Mouse (Mus musculus) Patski (cell line): ENCODE measurements around the gene Alkal2. TPM values are rescaled to one million over a fixed set of nuclear protein-coding genes. Genes with fewer than 3 reads are reported as not detected.

Experiments
- ATAC-seq: fragments of 100-300 bp; one replicate; pipeline ENCODE4 v1.8.0; 2021
- CTCF ChIA-PET: fragments of 350-600 bp; sonication (Branson Sonifier 250); formaldehyde crosslinking; loops from one replicate; lab custom pipeline; 2022; ENCODE audit warnings: inconsistent platforms; lab: Charles Lee
- POLR2A ChIA-PET: fragments of 350-600 bp; sonication (Branson Sonifier 250); formaldehyde crosslinking; loops from one replicate; lab custom pipeline; 2022; ENCODE audit warnings: antibody characterized with exemption, inconsistent platforms; lab: Charles Lee
- DNase-seq: peaks from one replicate; pipeline ENCODE4 v3.0.0-alpha.2; 2011; ENCODE audit warnings: low read depth, low spot score
- H3K27me3 ChIP-seq: fragments of 371-371 bp; one replicate; pipeline ENCODE4 v1.5.1; 2021
- CTCF ChIP-seq: fragments of 100-300 bp; IDR thresholded peaks from one replicate; pipeline ENCODE4 v1.5.1; 2021
- in situ Hi-C: fragments of 300-500 bp; cut with MboI; formaldehyde crosslinking; loops from 3 replicates; pipeline ENCODE4 v1.11.1; 2018; ENCODE audit warnings: low pct_unique_long_range_greater_than_20kb, mixed read lengths
- polyA plus RNA-seq: library from polyadenylated mRNA; unstranded; gene quantifications from one replicate; pipeline ENCODE4 v1.2.3, GENCODE M21; 2021

Gene Alkal2
- polyA plus RNA-seq, 1 experiment from 2014 or later, result not detected

- in situ Hi-C loops, result loop anchor here (5.0 to 25.0 kb wide), 2 partner anchors 121 to 974 kb away; no protein-coding TSS in a partner anchor
- ChIA-PET CTCF (no interaction called here), POLR2A (no interaction called here)
- TF ChIP-seq CTCF, result no peak
- ATAC-seq (no peak), DNase-seq (no peak)
- peaks cover 44% of the 10 kb centered on the region for H3K27me3 ChIP-seq
These were observed 1.8 kb downstream of the Alkal2 start for GRCm38 (mm10) chr12:30885891-30886290.

DNA sequence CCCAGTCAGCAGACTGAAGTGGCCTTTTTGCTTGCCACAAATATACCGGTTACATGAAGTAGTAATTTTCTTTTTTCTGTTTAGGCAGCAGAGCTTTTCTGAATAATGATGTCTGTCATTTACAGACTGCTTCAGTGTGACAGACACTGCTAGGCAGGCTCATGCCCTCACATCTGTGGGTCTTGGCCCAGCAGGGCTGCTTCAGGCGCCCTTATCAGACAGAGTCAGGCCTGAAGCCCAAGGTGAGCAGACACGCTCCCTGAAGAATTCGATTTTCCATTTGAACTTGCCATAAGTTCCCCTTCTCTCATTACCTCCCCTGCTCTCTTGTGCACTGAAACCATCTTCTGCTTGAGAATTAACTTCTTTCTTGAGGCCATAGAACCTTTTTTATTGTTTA, 3.9 kb downstream of the Alkal2 start:
- POLR2A ChIA-PET, result no interaction called here
- ATAC-seq (no peak), DNase-seq (no peak)

DNA sequence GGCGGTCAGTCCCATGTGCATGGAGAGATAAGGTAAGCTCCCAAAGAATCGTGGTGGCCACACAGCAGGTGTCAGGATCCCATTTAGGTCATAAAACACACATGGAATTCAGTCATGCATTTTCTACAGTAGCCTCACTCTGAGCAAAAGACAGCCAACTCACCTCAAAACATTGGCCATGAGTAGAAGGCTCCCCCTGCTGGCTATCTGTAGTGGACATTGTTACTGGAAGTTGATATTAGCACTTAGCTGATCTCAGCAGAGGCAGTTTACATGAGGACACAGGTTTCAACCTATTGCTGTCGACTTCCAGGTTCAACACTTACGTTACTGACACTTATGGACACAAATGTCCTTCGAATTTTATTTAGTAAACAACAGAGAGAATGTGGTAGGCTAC, 5.9 kb downstream of the Alkal2 start:
- TF ChIP-seq CTCF, result peak; percentile 80
- ChIA-PET POLR2A (no interaction called here), CTCF (interaction anchor here (1.9 kb wide), 1 partner anchor 18 kb away, joined by 6 read pairs; no protein-coding TSS in a partner anchor)
- DNase-seq, result no peak
- in situ Hi-C loops, result loop anchor here (25.0 kb wide), 1 partner anchor 978 kb away; no protein-coding TSS in a partner anchor
- ATAC-seq, result peak; percentile 54
- H3K27me3 ChIP-seq, result peaks cover 6% of the 10 kb centered on the region

More for the DNA sequence above, 3.9 kb downstream of the Alkal2 start:
- CTCF ChIA-PET, result no interaction called here
- peaks cover 25% of the 10 kb centered on the region for H3K27me3 ChIP-seq
- in situ Hi-C loops, result loop anchor here (5.0 to 25.0 kb wide), 2 partner anchors 119 to 976 kb away; no protein-coding TSS in a partner anchor
- TF ChIP-seq CTCF, result no peak

- ChIA-PET POLR2A (no interaction called here), CTCF (interaction anchor here (1.9 kb wide), 1 partner anchor 19 kb away, joined by 6 read pairs; no protein-coding TSS in a partner anchor)
- no peak for TF ChIP-seq CTCF
- H3K27me3 ChIP-seq, result no peaks in the 10 kb centered on the region
- DNase-seq (no peak), ATAC-seq (no peak)
- in situ Hi-C loops, result loop anchor here (25.0 kb wide), 1 partner anchor 979 kb away; no protein-coding TSS in a partner anchor
These were observed 7.3 kb downstream of the Alkal2 start for GRCm38 (mm10) chr12:30891438-30891837.

DNA sequence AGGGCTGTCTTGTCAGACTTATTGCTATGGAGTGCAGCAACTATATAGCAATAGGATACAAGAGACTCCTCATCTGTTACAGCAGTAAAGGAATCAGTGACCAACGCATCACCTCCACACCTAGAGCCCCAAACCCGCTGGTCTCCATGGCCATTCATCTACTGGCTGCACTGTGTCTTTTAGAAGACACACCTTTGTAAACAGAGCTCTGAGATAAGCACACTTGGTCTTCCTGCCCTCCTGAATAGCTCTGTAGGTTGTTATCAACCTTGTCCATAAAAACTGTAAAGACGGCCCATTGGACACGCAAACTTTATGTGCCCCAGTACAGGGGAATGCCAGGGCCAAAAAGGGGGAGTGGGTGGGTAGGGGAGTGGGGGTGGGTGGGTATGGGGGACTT, 12.9 kb downstream of the Alkal2 start:
- no peak for DNase-seq
- no peak for ATAC-seq
- POLR2A ChIA-PET, result no interaction called here
- no peak for TF ChIP-seq CTCF
- in situ Hi-C loops, result loop anchor here (25.0 kb wide), 1 partner anchor 985 kb away; no protein-coding TSS in a partner anchor
- CTCF ChIA-PET, result no interaction called here
- no peaks in the 10 kb centered on the region for H3K27me3 ChIP-seq

DNA sequence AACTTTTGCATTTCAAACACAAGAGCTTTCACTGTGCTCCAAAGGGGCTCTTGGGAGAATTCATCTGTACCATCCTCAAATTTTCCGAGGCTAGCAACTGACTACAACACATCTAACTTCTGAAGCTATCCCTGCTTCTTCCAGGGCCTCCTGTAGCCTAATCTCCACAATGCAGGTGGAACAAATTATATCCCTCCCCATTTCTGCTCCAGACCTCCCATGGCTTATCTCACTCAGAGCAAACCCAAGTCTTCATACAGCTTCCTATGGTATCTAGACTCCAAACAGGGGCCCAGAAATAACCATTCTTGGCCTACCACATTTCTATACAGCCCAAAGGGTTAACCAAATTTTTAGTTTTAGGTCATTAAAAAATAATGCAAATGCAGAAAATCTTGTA, 24.5 kb downstream of the Alkal2 start:
- CTCF ChIA-PET, result no interaction called here

DNA sequence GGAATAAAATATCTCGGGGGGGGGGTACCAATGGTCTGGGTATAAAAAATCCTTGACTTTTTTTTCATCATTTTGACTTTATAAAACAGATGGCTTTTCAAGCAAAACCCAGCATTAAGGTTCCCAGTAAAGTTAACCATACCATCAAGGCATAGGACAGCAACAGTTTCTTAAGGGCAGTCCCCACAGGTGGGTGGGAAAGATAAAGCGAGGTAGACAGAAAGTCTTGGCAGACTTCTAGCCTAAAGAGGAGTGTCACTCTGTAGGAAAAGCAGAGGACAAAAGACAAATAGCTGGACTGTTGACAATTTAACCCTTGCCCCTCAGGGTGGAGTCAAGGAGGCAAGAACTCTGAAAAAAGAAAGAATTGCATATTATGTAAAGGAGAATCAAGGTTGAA, 25.8 kb downstream of the Alkal2 start:
- in situ Hi-C loops, result no loop called here
- H3K27me3 ChIP-seq, result no peaks in the 10 kb centered on the region
- DNase-seq (no peak), ATAC-seq (no peak)
- TF ChIP-seq CTCF, result no peak
- CTCF ChIA-PET, result no interaction called here
- POLR2A ChIA-PET, result interaction anchor here (0.6 kb wide), 2 partner anchors 41 to 1235 kb away, joined by 3 to 5 read pairs; no protein-coding TSS in a partner anchor

More for the DNA sequence above, 24.5 kb downstream of the Alkal2 start:
- H3K27me3 ChIP-seq, result no peaks in the 10 kb centered on the region
- TF ChIP-seq CTCF, result no peak
- POLR2A ChIA-PET, result no interaction called here
- no peak for DNase-seq
- in situ Hi-C loops, result no loop called here
- no peak for ATAC-seq

- CTCF ChIA-PET, result no interaction called here
- no peaks in the 10 kb centered on the region for H3K27me3 ChIP-seq
- in situ Hi-C loops, result no loop called here
- no peak for DNase-seq
- no peak for TF ChIP-seq CTCF
- POLR2A ChIA-PET, result no interaction called here
- ATAC-seq, result peak; percentile 2
These were observed 26.7 kb downstream of the Alkal2 start for GRCm38 (mm10) chr12:30910860-30911259.

GRCm38 (mm10) chr12:30911261-30912047, 27.3 kb downstream of the Alkal2 start, which contains the start of the genes Acp1 and Sh3yl1:
Gene Acp1 (minus strand): TSS chr12:30911589.
Gene Sh3yl1 (plus strand): TSS chr12:30911668.
- H3K27me3 ChIP-seq, result no peaks in the 10 kb centered on the region
- TF ChIP-seq CTCF, result no peak
- in situ Hi-C loops, result no loop called here
- ChIA-PET POLR2A (interaction anchor here (1.2 kb wide), 1 partner anchor 93 kb away, joined by 3 read pairs; no protein-coding TSS in a partner anchor), CTCF (no interaction called here)
- DNase-seq (no peak), ATAC-seq (peak; percentile 97)

DNA sequence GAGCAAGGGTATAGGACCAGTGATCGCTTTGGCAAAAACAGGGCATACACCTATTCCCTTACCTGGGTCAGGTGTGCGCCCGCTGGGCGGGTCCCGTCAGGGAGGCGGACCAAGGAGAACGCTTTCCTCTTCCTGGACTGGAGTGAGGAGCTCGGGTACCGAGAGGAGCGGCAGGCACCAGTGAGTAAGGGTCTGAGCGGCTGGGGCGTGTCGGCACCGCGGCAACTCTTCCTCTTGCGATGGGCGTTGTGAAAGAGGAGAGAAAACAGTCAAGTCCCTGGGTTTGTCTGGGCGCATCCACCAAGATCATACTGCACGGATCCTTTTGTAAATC, 27.9 kb downstream of the Alkal2 start:
- ATAC-seq, result peak; percentile 51
- no peak for TF ChIP-seq CTCF
- H3K27me3 ChIP-seq, result no peaks in the 10 kb centered on the region
- CTCF ChIA-PET, result no interaction called here
- in situ Hi-C loops, result no loop called here
- POLR2A ChIA-PET, result interaction anchor here (1.2 kb wide), 1 partner anchor 92 kb away, joined by 3 read pairs; no protein-coding TSS in a partner anchor
- DNase-seq, result no peak

GRCm38 (mm10) chr12:30912840-30913239, 28.7 kb downstream of the Alkal2 start:
- TF ChIP-seq CTCF, result no peak
- in situ Hi-C loops, result no loop called here
- ChIA-PET CTCF (no interaction called here), POLR2A (no interaction called here)
- DNase-seq (no peak), ATAC-seq (no peak)
- no peaks in the 10 kb centered on the region for H3K27me3 ChIP-seq
